Mouse (Mus musculus) forebrain, embryonic 13.5 days (tissue): ENCODE measurements around the gene Gnb1l. TPM values are rescaled to one million over a fixed set of nuclear protein-coding genes. Genes with fewer than 3 reads are reported as not detected.

Experiments used
- ATAC-seq: fragments of 200-750 bp; cut with Nextera tagmentation; 2 replicates; pipeline ENCODE4 v1.8.0; 2017
- H3K27ac ChIP-seq: fragments of 300-500 bp; sonication (generic); 2 replicates; pipeline ENCODE4 v1.5.1; 2015; ENCODE audit warnings: inconsistent platforms, mild to moderate bottlenecking, moderate library complexity
- H3K27me3 ChIP-seq: fragments of 300-500 bp; sonication (generic); 2 replicates; pipeline ENCODE4 v1.6.1; 2015; ENCODE audit warnings: mild to moderate bottlenecking, inconsistent platforms
- H3K36me3 ChIP-seq: fragments of 300-500 bp; sonication (generic); 2 replicates; pipeline ENCODE4 v1.6.1; 2015; ENCODE audit warnings: mild to moderate bottlenecking, inconsistent platforms; ENCODE audit not compliant: poor library complexity, severe bottlenecking
- H3K4me1 ChIP-seq: fragments of 300-500 bp; sonication (generic); 2 replicates; pipeline ENCODE4 v1.6.1; 2015; ENCODE audit warnings: inconsistent platforms
- H3K4me2 ChIP-seq: fragments of 300-500 bp; sonication (generic); 2 replicates; pipeline ENCODE4 v1.6.1; 2015; ENCODE audit warnings: inconsistent platforms, mild to moderate bottlenecking, moderate library complexity
- H3K4me3 ChIP-seq: fragments of 300-500 bp; sonication (generic); 2 replicates; pipeline ENCODE4 v1.5.1; 2015; ENCODE audit warnings: mild to moderate bottlenecking, inconsistent platforms
- H3K9ac ChIP-seq: fragments of 300-500 bp; sonication (generic); 2 replicates; pipeline ENCODE4 v1.6.1; 2015; ENCODE audit warnings: mild to moderate bottlenecking, inconsistent platforms
- H3K9me3 ChIP-seq: fragments of 300-500 bp; sonication (generic); replicated peaks from 2 replicates; pipeline ENCODE4 v1.6.1; 2016; ENCODE audit warnings: inconsistent platforms
- WGBS: fragments of 180-500 bp; shearing (Covaris S2); methylation state at CpG from one replicate; pipeline ENCODE4 v1.1.7; 2015; 5-methylcytosine and 5-hydroxymethylcytosine counted together
- polyA plus RNA-seq: library from polyadenylated mRNA; unstranded; fragments of >200 nt; fragmentation: Nextera tagmentation; extraction: Ambion mirVana; gene quantifications from 2 replicates; pipeline ENCODE4 v1.2.1, GENCODE M21; 2015

Gene Gnb1l
- polyA plus RNA-seq, 1 experiment from 2014 or later: 14.5 TPM

DNA sequence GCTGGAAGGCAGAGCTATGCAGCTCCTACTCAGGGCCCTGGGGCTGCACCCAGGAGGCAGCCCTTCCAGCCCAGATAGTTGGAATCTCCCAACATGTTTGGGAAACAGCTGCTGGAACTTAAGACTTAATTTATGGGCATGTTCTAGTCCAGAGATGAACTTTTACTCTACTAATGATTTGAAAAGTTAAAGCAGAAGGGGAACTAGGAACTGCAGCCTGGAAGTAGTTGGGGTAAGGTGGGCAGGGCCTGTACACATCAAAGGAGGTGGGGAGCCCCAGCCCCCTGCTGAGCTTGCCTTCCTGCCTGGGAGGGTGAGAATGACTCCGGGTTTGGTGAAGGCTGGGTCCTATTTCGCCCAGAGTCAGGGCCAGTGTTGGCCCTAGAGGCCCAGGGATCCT, 56.2 kb downstream of the Gnb1l start:
- no peak overlapping the region for H3K4me2 ChIP-seq
- no peaks in the 10 kb centered on the region for H3K9me3 ChIP-seq
- no peaks in the 10 kb centered on the region for H3K4me1 ChIP-seq
- H3K27me3 ChIP-seq: no peaks in the 10 kb centered on the region
- no peaks in the 10 kb centered on the region for H3K36me3 ChIP-seq
- no peak overlapping the region for H3K27ac ChIP-seq
- 69% methylated on average over 2 of the region's 2 CpGs for WGBS
- no peak overlapping the region for H3K9ac ChIP-seq
- no peak for ATAC-seq
- no peak overlapping the region for H3K4me3 ChIP-seq

DNA sequence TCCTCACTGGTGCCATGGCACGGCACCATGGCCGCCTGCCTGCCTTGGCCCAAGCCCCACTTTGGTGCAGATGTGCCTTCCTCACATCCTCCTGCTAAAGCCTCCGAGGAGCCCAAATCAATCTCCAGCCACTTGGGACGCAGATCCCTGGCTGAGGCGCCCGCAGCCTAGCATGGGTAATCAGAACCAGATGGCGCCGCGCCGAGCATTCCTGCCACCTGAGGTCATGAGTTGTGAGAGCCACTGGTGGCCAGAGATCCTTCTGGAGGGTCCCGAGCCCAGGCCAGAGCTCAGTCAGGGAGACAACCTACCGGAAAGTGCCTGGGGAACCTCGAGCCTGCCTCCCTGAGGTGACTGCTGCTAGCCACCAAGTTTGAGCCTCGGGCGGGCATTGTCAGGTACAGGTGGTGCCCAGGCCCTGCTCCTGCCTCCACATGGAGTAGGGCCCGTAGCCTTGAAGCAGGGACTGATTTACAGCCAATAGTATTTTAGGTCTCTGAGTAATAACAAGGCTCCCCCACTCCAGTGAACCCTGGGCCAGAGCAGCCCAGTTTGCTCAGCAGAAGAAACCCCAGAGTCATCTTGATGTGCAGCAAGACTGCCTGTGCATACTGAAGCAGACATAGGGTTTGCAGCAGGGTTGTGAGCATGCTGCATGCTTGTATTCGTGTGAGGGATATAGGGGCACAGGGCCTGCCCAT, 56.9 kb downstream of the Gnb1l start:
- H3K9ac ChIP-seq: no peak overlapping the region
- no peak overlapping the region for H3K4me2 ChIP-seq
- H3K4me3 ChIP-seq: no peak overlapping the region
- no peaks in the 10 kb centered on the region for H3K4me1 ChIP-seq
- 82% methylated on average over 17 of the region's 17 CpGs for WGBS
- no peaks in the 10 kb centered on the region for H3K36me3 ChIP-seq
- H3K27ac ChIP-seq: no peak overlapping the region
- no peaks in the 10 kb centered on the region for H3K9me3 ChIP-seq
- H3K27me3 ChIP-seq: no peaks in the 10 kb centered on the region
- ATAC-seq: no peak

DNA sequence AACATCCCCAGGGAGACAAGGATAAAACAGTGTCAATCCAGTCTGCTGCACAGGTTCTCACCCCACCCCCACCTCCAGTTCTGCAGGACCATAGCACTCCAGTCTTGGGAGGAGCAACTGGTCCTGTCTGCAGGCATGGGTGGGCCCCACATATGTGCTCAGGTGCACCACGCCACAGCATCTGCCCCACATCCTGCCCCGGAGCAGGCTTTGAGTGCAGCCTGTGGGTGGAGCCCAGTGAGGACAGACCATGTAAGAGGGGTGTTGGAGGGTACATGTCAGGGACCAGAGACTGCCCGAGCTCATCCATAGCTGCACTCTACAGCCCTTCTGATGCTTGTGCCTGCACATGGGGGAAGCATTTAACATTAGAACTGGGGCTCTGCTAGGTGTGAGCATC, 57.9 kb downstream of the Gnb1l start:
- Histone ChIP-seq H3K27me3 (no peaks in the 10 kb centered on the region), H3K27ac (no peak overlapping the region), H3K36me3 (no peaks in the 10 kb centered on the region), H3K9me3 (no peaks in the 10 kb centered on the region), H3K9ac (no peak overlapping the region), H3K4me3 (no peak overlapping the region), H3K4me1 (no peaks in the 10 kb centered on the region), H3K4me2 (no peak overlapping the region)
- ATAC-seq: no peak
- WGBS: 89% methylated on average over 3 of the region's 3 CpGs

DNA sequence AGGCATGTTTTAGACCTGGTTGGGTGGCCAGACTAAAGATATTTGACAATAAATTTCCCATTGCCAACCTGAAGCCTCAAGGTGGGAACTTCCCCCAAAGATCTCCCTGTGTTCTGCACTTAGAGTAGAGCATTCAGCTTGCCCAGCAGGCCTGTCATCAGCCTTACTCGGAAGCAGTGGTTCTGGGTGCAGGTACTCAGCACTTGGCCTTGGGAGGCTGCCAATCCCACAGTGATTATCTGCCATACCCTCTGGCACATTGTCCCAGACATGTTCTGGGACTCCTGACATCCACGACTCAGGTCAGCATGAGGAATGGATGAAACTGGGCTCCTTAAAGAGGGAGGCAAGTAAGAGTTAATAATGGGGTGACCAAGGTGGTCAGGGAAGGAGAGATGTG, 66.0 kb downstream of the Gnb1l start:
- WGBS: 81% methylated on average over 2 of the region's 2 CpGs
- Histone ChIP-seq H3K9ac (no peak overlapping the region), H3K9me3 (no peaks in the 10 kb centered on the region), H3K4me2 (no peak overlapping the region), H3K4me3 (no peak overlapping the region), H3K36me3 (no peaks in the 10 kb centered on the region), H3K4me1 (no peaks in the 10 kb centered on the region), H3K27ac (no peak overlapping the region), H3K27me3 (no peaks in the 10 kb centered on the region)
- ATAC-seq: no peak

DNA sequence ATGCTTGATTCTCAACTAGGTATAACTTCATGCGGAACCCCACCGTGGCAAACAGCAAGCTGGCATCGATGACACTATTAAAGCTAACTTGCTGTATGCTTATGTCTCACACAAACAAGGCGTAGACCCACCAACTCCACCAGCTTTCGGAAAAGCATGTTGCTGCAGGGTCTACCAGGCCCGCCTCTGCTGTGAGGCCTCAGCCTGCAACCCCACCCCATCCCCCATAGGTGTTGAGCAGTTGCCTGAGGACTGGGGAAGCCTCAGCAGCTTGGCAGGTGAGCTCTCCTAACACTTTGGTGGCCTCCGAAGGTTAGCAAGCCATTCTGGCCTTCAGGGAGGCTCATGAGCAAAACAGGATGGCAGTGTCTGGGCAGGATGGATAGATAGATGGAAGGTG, 70.1 kb downstream of the Gnb1l start:
- H3K27ac ChIP-seq: no peak overlapping the region
- no peak overlapping the region for H3K9ac ChIP-seq
- H3K4me1 ChIP-seq: no peaks in the 10 kb centered on the region
- H3K36me3 ChIP-seq: no peaks in the 10 kb centered on the region
- H3K9me3 ChIP-seq: no peaks in the 10 kb centered on the region
- 70% methylated on average over 7 of the region's 7 CpGs for WGBS
- no peak overlapping the region for H3K4me3 ChIP-seq
- H3K4me2 ChIP-seq: no peak overlapping the region
- no peak for ATAC-seq
- no peaks in the 10 kb centered on the region for H3K27me3 ChIP-seq

DNA sequence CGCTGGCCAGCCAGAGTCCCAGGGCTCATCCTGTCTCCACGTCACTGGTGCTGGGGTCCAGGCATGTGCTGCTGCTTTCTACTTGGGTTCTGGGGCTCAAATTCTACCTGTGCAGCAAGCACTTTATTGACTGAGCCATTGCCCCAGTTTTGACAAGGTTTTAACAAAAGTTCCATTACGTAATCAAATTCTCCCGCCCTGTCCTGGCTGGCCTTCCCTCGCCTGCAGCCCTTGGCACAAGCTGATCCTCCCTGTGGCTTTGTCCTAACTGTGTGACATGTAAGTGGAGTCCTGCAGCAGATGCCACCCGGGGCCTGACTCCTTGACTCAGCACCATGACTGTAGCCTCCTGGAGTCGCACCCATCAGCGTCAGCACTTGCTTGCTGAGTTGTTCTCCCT, 75.7 kb downstream of the Gnb1l start:
- Histone ChIP-seq H3K4me1 (no peaks in the 10 kb centered on the region), H3K9ac (no peak overlapping the region), H3K27me3 (peaks cover 16% of the 10 kb centered on the region), H3K4me3 (no peak overlapping the region), H3K27ac (no peak overlapping the region), H3K9me3 (no peaks in the 10 kb centered on the region), H3K36me3 (no peaks in the 10 kb centered on the region), H3K4me2 (no peak overlapping the region)
- ATAC-seq: no peak
- WGBS: 75% methylated on average over 8 of the region's 8 CpGs

DNA sequence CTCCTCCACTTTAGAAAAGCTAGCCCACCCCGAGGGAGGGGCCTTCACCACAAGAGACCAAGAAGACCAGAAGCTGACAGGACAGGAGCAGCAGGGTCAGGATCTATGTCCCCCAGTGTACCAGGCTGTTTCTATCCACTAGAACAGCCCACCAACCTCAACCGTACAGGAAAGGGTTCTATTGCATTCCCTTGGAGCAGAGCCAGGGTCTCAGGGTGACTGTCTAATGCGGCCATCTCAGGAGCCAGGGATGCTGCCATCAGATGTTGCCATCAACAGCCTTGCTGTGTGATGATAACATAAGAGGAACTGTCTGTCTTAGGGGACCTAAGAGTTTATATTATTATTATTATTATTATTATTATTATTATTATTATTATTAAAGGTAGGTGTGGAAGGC, 78.6 kb downstream of the Gnb1l start:
- Histone ChIP-seq H3K27ac (no peak overlapping the region), H3K9me3 (no peaks in the 10 kb centered on the region), H3K4me1 (peaks cover 10% of the 10 kb centered on the region), H3K9ac (no peak overlapping the region), H3K36me3 (no peaks in the 10 kb centered on the region), H3K4me3 (no peak overlapping the region), H3K4me2 (no peak overlapping the region), H3K27me3 (peaks cover 45% of the 10 kb centered on the region)
- ATAC-seq: no peak
- WGBS: 43% methylated on average over 3 of the region's 3 CpGs

DNA sequence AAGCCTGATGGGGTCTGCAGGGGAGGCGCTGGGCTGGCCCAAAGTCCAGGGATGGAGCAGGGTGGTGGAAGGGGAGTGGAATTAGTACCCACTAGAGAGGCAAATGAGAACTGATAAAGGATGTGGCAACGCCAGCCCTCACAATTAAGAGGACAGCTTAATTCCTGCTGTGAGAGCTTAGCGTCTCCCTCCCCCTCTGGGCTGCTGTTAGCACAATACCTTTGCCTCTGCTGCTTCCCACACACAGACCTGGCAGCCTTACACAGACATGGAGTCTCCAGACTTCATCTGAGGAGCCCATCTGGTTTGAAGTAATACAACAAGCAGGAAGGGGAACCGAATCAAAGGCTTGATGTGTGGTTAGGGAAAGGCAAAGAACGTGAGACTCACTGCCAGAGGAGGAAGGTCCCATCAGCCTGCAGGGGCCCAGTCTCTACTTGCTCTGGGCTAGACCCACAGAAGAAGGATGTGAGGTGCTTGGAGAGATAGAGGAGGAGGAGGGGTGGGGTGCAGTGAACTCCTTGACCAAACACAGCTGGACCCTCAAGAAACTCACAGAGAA, 79.2 kb downstream of the Gnb1l start:
- peaks cover 16% of the 10 kb centered on the region for H3K4me1 ChIP-seq
- WGBS: 6% methylated on average over 5 of the region's 5 CpGs
- H3K27me3 ChIP-seq: peaks cover 51% of the 10 kb centered on the region
- no peaks in the 10 kb centered on the region for H3K9me3 ChIP-seq
- H3K27ac ChIP-seq: no peak overlapping the region
- H3K36me3 ChIP-seq: no peaks in the 10 kb centered on the region
- H3K4me2 ChIP-seq: no peak overlapping the region
- no peak for ATAC-seq
- no peak overlapping the region for H3K4me3 ChIP-seq
- H3K9ac ChIP-seq: no peak overlapping the region

DNA sequence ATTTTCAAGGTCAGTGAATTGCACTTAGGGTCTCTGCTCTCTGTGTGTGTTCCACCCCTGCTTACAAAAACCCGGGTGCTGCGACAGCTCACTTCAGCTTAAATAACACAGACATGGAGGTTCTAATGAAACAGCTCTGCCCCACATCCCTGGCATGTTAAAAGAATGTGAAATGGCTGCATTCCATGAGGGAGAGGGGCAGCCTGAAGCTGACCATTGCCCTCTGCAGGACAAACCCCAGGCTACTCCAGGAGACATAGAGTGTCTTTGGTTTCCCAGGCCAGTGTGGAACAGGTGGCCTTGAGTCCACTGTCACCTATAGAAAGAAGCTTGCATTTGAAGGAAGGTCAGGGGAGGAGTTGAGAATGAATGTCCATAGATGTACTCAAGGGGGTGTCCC, 81.9 kb downstream of the Gnb1l start:
- H3K27ac ChIP-seq: no peak overlapping the region
- no peaks in the 10 kb centered on the region for H3K9me3 ChIP-seq
- no peak for ATAC-seq
- no peak overlapping the region for H3K9ac ChIP-seq
- H3K27me3 ChIP-seq: peaks cover 78% of the 10 kb centered on the region
- H3K4me2 ChIP-seq: no peak overlapping the region
- H3K4me1 ChIP-seq: peaks cover 19% of the 10 kb centered on the region
- 11% methylated on average over 2 of the region's 2 CpGs for WGBS
- no peaks in the 10 kb centered on the region for H3K36me3 ChIP-seq
- H3K4me3 ChIP-seq: no peak overlapping the region

DNA sequence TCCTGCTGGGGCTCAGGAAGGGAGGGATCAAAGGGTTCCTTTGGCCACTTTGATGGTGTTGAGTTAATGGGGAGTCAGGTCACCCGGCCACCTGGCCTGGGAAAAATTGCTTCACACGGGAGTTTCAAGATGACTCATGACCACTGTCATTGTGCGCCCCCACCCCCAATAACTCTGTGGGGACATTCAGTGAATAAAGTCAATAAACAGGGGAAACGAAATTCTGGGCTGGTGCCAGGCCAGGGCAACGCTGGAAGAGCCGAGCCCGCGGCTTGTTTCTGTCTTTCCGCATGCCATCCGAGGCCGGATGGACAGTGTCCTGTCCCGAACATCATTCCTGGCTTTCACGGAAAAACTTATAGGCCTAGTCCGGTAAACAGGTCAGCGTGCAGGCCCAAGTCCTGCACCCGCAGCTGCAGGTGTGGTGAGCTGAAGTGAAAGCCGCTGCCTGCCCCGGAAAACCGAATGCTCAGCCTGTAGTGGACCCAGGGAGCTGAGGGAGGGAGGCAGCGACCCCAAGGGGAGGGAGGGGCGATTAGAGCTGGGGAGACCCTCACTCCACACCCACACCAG, 82.6 kb downstream of the Gnb1l start:
- Histone ChIP-seq H3K9me3 (no peaks in the 10 kb centered on the region), H3K9ac (no peak overlapping the region), H3K27ac (no peak overlapping the region), H3K36me3 (no peaks in the 10 kb centered on the region), H3K4me1 (peaks cover 20% of the 10 kb centered on the region), H3K4me3 (peak overlapping the region; percentile 38), H3K4me2 (peak overlapping the region; percentile 59), H3K27me3 (peaks cover 85% of the 10 kb centered on the region)
- no peak for ATAC-seq
- 4% methylated on average over 21 of the region's 21 CpGs for WGBS

DNA sequence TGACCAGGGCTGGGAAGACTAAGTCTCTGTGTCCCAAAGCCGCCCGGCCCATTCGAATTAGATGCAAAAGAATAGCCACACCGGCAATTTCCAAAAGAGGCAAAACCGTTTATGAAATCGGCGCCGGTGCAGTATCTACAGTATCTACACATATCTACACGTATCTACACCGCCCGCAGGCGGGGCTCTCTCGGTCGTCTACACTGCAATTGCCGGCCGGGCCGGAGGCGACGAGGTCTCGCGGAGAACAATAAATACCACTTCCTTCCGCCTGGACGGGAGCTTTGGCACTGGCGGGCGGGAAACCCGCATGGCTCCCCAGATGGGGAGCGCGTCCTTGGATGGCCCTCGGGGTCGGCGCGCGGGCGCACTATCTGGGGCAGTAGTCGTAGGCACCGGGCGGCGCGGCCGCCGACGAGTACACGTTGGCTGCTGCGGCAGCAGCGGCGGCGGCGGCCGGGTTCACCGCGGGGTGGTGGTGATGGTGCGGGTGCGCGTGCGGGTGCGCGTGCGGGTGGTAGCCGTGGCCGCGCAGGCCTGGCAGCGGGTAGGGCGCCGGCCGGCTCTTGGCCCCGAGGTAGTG, 83.2 kb downstream of the Gnb1l start:
- no peak overlapping the region for H3K9ac ChIP-seq
- WGBS: under 1% methylated on average over 57 of the region's 66 CpGs
- H3K9me3 ChIP-seq: no peaks in the 10 kb centered on the region
- H3K4me1 ChIP-seq: peaks cover 26% of the 10 kb centered on the region
- peak overlapping the region; percentile 38 for H3K4me3 ChIP-seq
- H3K36me3 ChIP-seq: no peaks in the 10 kb centered on the region
- ATAC-seq: peak; percentile 17; the same call in 1 of the 2 replicates
- peaks cover 91% of the 10 kb centered on the region for H3K27me3 ChIP-seq
- peak overlapping the region; percentile 59 for H3K4me2 ChIP-seq
- H3K27ac ChIP-seq: no peak overlapping the region

DNA sequence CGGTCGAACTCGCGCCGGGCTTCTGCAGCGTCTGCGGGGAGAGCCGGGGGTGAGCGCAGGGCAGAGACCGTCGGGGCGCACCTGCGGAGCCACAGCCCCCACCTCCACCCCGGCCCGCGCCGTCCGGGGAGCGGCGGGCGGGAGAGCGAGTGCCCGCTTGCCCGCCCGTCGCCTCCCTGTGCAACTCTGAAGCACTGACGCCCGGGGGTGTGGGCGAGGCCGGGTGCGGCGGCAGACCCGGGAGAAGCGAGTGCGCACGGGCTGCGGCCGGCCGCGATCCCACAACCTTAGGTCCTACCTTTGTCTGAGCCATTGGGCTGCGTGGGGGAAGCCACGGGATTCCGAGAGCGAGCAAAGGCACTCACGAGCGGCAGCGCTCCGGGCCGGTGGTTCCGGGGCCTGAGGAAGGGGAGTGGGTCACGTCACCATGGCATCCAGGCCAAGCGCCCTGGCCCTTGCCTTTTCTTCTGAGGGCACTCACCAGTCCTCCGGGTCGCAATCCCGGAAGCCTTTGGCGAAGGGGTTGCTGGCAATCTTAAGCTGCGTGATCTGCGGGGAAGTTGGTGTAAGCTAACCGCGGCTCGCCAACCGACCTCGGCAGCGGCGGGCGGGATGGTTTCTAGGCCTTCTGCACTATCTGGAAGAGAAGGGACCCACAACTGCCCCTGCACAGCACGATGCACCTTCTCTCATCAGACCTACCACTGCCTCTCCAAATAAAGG, 84.1 kb downstream of the Gnb1l start:
- WGBS: under 1% methylated on average over 62 of the region's 67 CpGs
- Histone ChIP-seq H3K9me3 (no peaks in the 10 kb centered on the region), H3K4me3 (peak overlapping the region; percentile 38), H3K27ac (no peak overlapping the region), H3K9ac (no peak overlapping the region), H3K27me3 (peaks cover 97% of the 10 kb centered on the region), H3K36me3 (no peaks in the 10 kb centered on the region), H3K4me2 (peak overlapping the region; percentile 59), H3K4me1 (peaks cover 30% of the 10 kb centered on the region)
- 0 out of 2 replicates have a peak, but pooled peaks have one; percentile 5 for ATAC-seq
